Mouse (Mus musculus) stomach, postnatal 0 days (tissue): ENCODE data around the gene Themis.

Source experiments
- CTCF ChIP-seq: IDR thresholded peaks from 2 replicates; pipeline ENCODE4 v1.5.1; 2016; ENCODE audit warnings: antibody characterized with exemption, low read depth, mild to moderate bottlenecking, moderate library complexity
- EP300 ChIP-seq: optimal IDR thresholded peaks from 2 replicates; pipeline ENCODE3; 2016; ENCODE audit warnings: antibody characterized with exemption

DNA sequence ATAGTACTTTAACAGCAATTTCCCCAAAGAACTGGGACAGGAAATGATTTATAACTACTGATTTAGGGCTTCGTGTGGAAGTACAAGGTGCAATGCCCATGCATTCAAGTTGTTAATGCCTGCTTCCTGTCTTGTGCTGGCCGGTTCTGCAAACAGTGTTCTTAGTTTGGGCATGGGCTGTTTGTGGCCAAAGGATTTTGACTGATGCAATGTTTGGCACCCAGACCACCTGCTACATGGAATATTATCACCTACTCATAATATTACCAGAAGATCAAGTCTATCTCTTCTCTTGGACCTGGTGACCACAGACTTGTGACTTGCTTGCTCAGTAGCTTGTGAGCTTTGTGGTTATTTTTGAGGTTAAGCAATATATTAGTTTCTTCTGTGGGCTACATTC lies 16.2 kb upstream of the Themis start:
- no peak for TF ChIP-seq CTCF
- no peak for TF ChIP-seq EP300
